Mouse (Mus musculus): ENCODE measurements at regions not wholly inside any gene's neighbourhood (a gene's known extent, or its start where the extent isn't known, plus 50 kb on each side); places are given as distances from the start of the nearest gene placed in this dataset.

DNA sequence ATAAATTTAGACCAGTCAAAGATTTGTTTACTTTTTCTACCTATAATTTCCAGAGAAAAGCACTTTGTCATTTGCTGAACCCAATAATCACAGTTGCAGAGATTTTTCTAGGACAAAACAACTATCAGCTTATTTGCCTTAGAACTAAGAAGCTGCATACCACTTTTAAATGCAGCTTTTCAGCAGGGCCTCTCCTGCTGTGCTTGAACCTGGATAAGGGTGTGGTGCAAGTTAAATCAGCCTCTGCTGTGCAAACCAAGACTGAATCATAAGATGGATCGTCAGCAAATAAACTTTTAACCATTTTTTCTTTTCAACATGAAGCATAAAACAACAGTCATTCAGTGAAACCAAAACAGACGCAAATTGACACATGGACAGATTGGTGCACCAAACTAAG is 1442.5 kb downstream of the Fscb start:
- DNase-seq (ENCODE audit: low read depth, low spot score) = peak; percentile 65

DNA sequence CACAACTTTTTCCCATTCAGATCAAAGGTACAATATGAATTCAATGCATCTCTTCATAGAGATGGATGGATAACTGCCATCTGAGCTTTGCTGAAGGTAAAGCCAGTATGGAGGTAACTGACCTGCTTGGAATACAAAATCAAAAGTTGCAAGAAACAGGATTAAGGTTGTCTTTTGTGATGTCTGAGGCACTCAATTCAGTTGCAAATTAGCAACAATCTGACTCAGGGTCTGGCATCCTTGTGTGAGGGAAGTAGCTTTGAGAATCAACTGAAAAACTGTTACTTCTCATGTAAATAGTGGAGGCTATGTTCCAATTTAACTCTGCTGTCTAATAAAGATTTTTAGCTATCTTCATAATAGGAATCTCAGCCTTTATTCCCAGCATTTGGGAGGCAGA is 1446.3 kb downstream of the Fscb start:
- DNase-seq (ENCODE audit: low read depth, low spot score) = peak; percentile 86

DNA sequence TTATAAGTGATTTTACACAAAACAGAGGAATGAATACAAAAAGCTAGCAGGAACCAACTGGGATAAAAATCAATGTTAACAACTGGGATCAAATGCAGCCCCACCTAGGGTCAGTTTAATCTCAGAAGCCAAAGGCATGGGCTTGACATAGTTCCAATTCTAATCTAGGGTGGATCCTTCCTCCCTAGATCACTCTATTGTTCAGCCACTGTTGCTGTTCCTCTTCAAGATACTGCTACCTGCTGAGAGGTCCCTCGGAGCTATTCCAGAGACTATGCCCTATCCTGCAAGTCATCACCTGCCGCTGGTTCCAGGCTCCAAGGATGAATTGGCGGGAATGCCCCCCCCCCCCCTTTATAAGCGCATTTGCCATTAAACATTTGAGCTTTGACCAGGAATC is 1463.6 kb downstream of the Fscb start:
- peak; percentile 78 for DNase-seq (ENCODE audit: low read depth, low spot score)
